Mouse (Mus musculus): ENCODE results near the gene Elf3.

Gene Elf3

GRCm38 (mm10) chr1:135258380-135259127, at the start of gene Elf3:
TSS of gene Elf3 (minus strand) at chr1:135258568.
- in situ Hi-C loops (cut with MseI, MboI) = no loop called here

- in situ Hi-C loops (cut with MseI, MboI) = no loop called here
Observed at GRCm38 (mm10) chr1:135290908-135291307, 32.5 kb upstream of the Elf3 start.

- in situ Hi-C loops (cut with MseI, MboI) = no loop called here
Observed at GRCm38 (mm10) chr1:135286311-135286710, 27.9 kb upstream of the Elf3 start.

GRCm38 (mm10) chr1:135283826-135284291, 25.5 kb upstream of the Elf3 start, which contains the start of gene Rnpep:
TSS of gene Rnpep (minus strand) at chr1:135284084.
- in situ Hi-C loops (cut with MseI, MboI) = no loop called here

- in situ Hi-C loops (cut with MseI, MboI) = no loop called here
Observed at GRCm38 (mm10) chr1:135283287-135283825, 25.0 kb upstream of the Elf3 start.

GRCm38 (mm10) chr1:135282536-135283286, 24.3 kb upstream of the Elf3 start:
- in situ Hi-C loops (cut with MseI, MboI) = no loop called here

- in situ Hi-C loops (cut with MseI, MboI) = no loop called here
Observed at GRCm38 (mm10) chr1:135281841-135282240, 23.5 kb upstream of the Elf3 start.

GRCm38 (mm10) chr1:135280646-135281045, 22.3 kb upstream of the Elf3 start:
- in situ Hi-C loops (cut with MseI, MboI) = no loop called here

GRCm38 (mm10) chr1:135271371-135271770, 13.0 kb upstream of the Elf3 start:
- in situ Hi-C loops (cut with MseI, MboI) = no loop called here

- in situ Hi-C loops (cut with MseI, MboI) = loop anchor here in 1 of 2 experiments (10.0 kb wide), 1 partner anchor 97 kb away; no protein-coding TSS in a partner anchor
Observed at GRCm38 (mm10) chr1:135267663-135268446, 9.5 kb upstream of the Elf3 start.

GRCm38 (mm10) chr1:135265834-135266233, 7.5 kb upstream of the Elf3 start:
- in situ Hi-C loops (cut with MseI, MboI) = loop anchor here in 1 of 2 experiments (10.0 kb wide), 1 partner anchor 99 kb away; no protein-coding TSS in a partner anchor

GRCm38 (mm10) chr1:135263316-135263715, 4.9 kb upstream of the Elf3 start:
- in situ Hi-C loops (cut with MseI, MboI) = loop anchor here in 1 of 2 experiments (10.0 kb wide), 1 partner anchor 101 kb away; no protein-coding TSS in a partner anchor

- in situ Hi-C loops (cut with MseI, MboI) = loop anchor here in 1 of 2 experiments (10.0 kb wide), 1 partner anchor 102 kb away; no protein-coding TSS in a partner anchor
Observed at GRCm38 (mm10) chr1:135262329-135262728, 4.0 kb upstream of the Elf3 start.

GRCm38 (mm10) chr1:135260931-135261330, 2.6 kb upstream of the Elf3 start:
- in situ Hi-C loops (cut with MseI, MboI) = loop anchor here in 1 of 2 experiments (10.0 kb wide), 1 partner anchor 104 kb away; no protein-coding TSS in a partner anchor

- in situ Hi-C loops (cut with MseI, MboI) = no loop called here
Observed at GRCm38 (mm10) chr1:135259128-135259436, 714 bp upstream of the Elf3 start.

- in situ Hi-C loops (cut with MseI, MboI) = no loop called here
Observed at GRCm38 (mm10) chr1:135256299-135256698, 2.1 kb downstream of the Elf3 start.

- in situ Hi-C loops (cut with MseI, MboI) = loop anchor here (5.0 kb wide), 2 partner anchors 66 to 76 kb away; no protein-coding TSS in a partner anchor
Observed at GRCm38 (mm10) chr1:135252854-135253253, 5.5 kb downstream of the Elf3 start.

- in situ Hi-C loops (cut with MseI, MboI) = loop anchor here (5.0 kb wide), 2 partner anchors 64 to 74 kb away; no protein-coding TSS in a partner anchor
Observed at GRCm38 (mm10) chr1:135251405-135251804, 7.0 kb downstream of the Elf3 start.

GRCm38 (mm10) chr1:135250706-135251105, 7.7 kb downstream of the Elf3 start:
- in situ Hi-C loops (cut with MseI, MboI) = loop anchor here (5.0 kb wide), 2 partner anchors 63 to 73 kb away; no protein-coding TSS in a partner anchor

- in situ Hi-C loops (cut with MseI, MboI) = no loop called here
Observed at GRCm38 (mm10) chr1:135248434-135248850, 9.9 kb downstream of the Elf3 start.

- in situ Hi-C loops (cut with MseI, MboI) = no loop called here
Observed at GRCm38 (mm10) chr1:135244014-135244413, 14.4 kb downstream of the Elf3 start.

All from mouse trophoblast stem cell (cell line).